Mouse (Mus musculus) embryonic facial prominence, embryonic 11.5 days (tissue): ENCODE measurements around the gene Sptan1. TPM values are rescaled to one million over a fixed set of nuclear protein-coding genes. Genes with fewer than 3 reads are reported as not detected.

ENCODE experiments used
- ATAC-seq: fragments of 200-750 bp; cut with Nextera tagmentation; replicated peaks from 2 replicates; pipeline ENCODE4 v1.8.0; 2017; ENCODE audit warnings: low read depth; ENCODE audit not compliant: insufficient number of reproducible peaks, low FRiP score, low TSS enrichment
- DNase-seq: peaks from one replicate; pipeline ENCODE4 v3.0.0-alpha.2; 2015; ENCODE audit warnings: low spot score
- H3K27ac ChIP-seq: fragments of 300-500 bp; sonication (generic); replicated peaks from 2 replicates; pipeline ENCODE4 v1.5.1; 2014; ENCODE audit warnings: mild to moderate bottlenecking, low read depth, low read length, control low read depth
- H3K27me3 ChIP-seq: fragments of 300-500 bp; sonication (generic); 2 replicates; pipeline ENCODE4 v1.6.1; 2014; ENCODE audit warnings: mild to moderate bottlenecking, low read length, moderate library complexity, mixed read lengths; ENCODE audit not compliant: control insufficient read depth, insufficient read depth
- H3K36me3 ChIP-seq: fragments of 300-500 bp; sonication (generic); replicated peaks from 2 replicates; pipeline ENCODE4 v1.6.1; 2014; ENCODE audit warnings: low read depth, mild to moderate bottlenecking, low read length, moderate library complexity, mixed read lengths; ENCODE audit not compliant: control insufficient read depth, insufficient read depth
- H3K4me1 ChIP-seq: fragments of 300-500 bp; sonication (generic); 2 replicates; pipeline ENCODE4 v1.6.1; 2014; ENCODE audit warnings: low read length, mixed read lengths; ENCODE audit not compliant: control insufficient read depth, insufficient read depth
- H3K4me2 ChIP-seq: fragments of 300-500 bp; sonication (generic); 2 replicates; pipeline ENCODE4 v1.6.1; 2014; ENCODE audit warnings: low read depth, mild to moderate bottlenecking, control low read depth, low read length, moderate library complexity
- H3K4me3 ChIP-seq: fragments of 300-500 bp; sonication (generic); 2 replicates; pipeline ENCODE4 v1.5.1; 2014; ENCODE audit warnings: low read depth, low read length, control low read depth
- H3K9ac ChIP-seq: fragments of 300-500 bp; sonication (generic); replicated peaks from 2 replicates; pipeline ENCODE4 v1.6.1; 2014; ENCODE audit warnings: mild to moderate bottlenecking, control low read depth, low read length
- H3K9me3 ChIP-seq: fragments of 300-500 bp; sonication (generic); replicated peaks from 2 replicates; pipeline ENCODE4 v1.6.1; 2016; ENCODE audit warnings: mild to moderate bottlenecking, low read length, inconsistent platforms, mixed read lengths; ENCODE audit not compliant: control insufficient read depth
- WGBS: fragments of 180-500 bp; shearing (Covaris S2); extraction: QIAGEN DNeasy Blood & Tissue Kit; methylation state at CpG from one replicate; pipeline ENCODE4 v1.1.7; 2014; 5-methylcytosine and 5-hydroxymethylcytosine counted together
- polyA plus RNA-seq: library from polyadenylated mRNA; unstranded; fragments of >200 nt; fragmentation: Nextera tagmentation; extraction: Ambion mirVana; gene quantifications from 2 replicates; pipeline ENCODE4 v1.2.1, GENCODE M21; 2014

Gene Sptan1
- polyA plus RNA-seq, 1 experiment from 2014 or later, result 108 TPM

DNA sequence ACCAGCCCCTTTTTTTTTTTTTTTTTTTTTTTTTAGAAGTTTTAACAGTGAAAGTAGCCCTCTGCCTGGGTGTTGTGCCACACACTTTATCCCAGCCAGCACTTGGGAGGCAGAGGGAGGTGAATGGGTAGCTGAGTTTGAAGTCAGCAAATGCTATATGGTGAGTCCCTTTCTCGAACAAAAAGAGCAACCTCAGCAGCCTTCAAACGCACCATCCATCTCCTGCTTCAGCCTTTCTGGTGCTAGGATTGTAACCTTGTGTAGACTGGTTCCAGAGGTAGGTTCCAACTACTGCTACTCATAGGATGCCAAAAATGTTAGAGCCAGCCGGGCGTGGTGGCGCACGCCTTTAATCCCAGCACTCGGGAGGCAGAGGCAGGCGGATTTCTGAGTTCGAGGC lies 111.1 kb downstream of the Sptan1 start:
- no peaks in the 10 kb centered on the region for H3K9me3 ChIP-seq
- H3K4me3 ChIP-seq, result no peak overlapping the region
- DNase-seq (no peak), ATAC-seq (no peak)
- 92% methylated on average over 8 of the region's 9 CpGs for WGBS
- no peaks in the 10 kb centered on the region for H3K27me3 ChIP-seq
- H3K4me1 ChIP-seq, result no peaks in the 10 kb centered on the region; the same call in 1 of the 2 replicates
- H3K4me2 ChIP-seq, result no peak overlapping the region
- no peak overlapping the region for H3K9ac ChIP-seq
- peaks cover 2% of the 10 kb centered on the region for H3K36me3 ChIP-seq
- no peak overlapping the region for H3K27ac ChIP-seq

DNA sequence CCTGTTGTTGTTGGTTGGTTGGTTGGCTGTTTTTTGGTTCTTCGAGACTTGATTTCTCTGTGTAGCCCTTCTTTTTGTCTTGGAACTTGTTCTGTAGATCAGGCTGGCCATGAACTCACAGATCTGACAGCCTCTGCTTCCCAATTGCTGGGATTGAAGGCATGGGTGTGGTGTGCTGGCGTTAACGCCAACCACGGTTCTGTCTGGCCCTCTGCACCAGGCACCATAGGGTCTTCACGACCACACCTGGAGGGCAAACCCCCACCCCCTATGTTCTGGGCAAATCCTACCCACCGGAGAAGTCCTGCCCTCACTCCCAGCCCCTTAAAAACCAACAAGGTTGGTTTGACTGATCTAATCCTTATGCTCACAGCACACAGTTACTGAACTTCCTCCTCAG lies 111.6 kb downstream of the Sptan1 start:
- Histone ChIP-seq H3K4me1 (no peaks in the 10 kb centered on the region; the same call in 1 of the 2 replicates), H3K9me3 (no peaks in the 10 kb centered on the region), H3K27me3 (no peaks in the 10 kb centered on the region), H3K36me3 (peaks cover 2% of the 10 kb centered on the region), H3K27ac (0 out of 2 replicates have a peak overlapping the region, but pooled peaks have one; percentile 25), H3K9ac (no peak overlapping the region), H3K4me2 (peak overlapping the region; percentile 83; the same call in 1 of the 2 replicates), H3K4me3 (no peak overlapping the region)
- no peak; the same call in 1 of the 2 replicates for ATAC-seq
- no peak for DNase-seq
- WGBS, result 60% methylated on average over 6 of the region's 6 CpGs

- ATAC-seq, result peak; percentile 68
- peaks cover 2% of the 10 kb centered on the region for H3K36me3 ChIP-seq
- H3K4me2 ChIP-seq, result peak within 1 kb of the TSS; percentile 83
- WGBS, result 2% methylated on average over 53 of the region's 53 CpGs
- no peaks in the 10 kb centered on the region; the same call in 1 of the 2 replicates for H3K4me1 ChIP-seq
- no peaks in the 10 kb centered on the region for H3K9me3 ChIP-seq
- no peaks in the 10 kb centered on the region for H3K27me3 ChIP-seq
- peak within 1 kb of the TSS; percentile 49 for H3K4me3 ChIP-seq
- peak within 1 kb of the TSS; percentile 81; the same call in 1 of the 2 replicates for H3K27ac ChIP-seq
- DNase-seq, result peak; percentile 91
- H3K9ac ChIP-seq, result peak within 1 kb of the TSS; percentile 66
Measured at GRCm38 (mm10) chr2:30077502-30078348, 112.4 kb downstream of the Sptan1 start, which contains the start of gene Pkn3. Gene Pkn3, plus strand, starts transcription at chr2:30077684.

- Histone ChIP-seq H3K4me2 (peak overlapping the region; percentile 83), H3K4me3 (peak overlapping the region; percentile 49), H3K36me3 (no peaks in the 10 kb centered on the region; the same call in 1 of the 2 replicates), H3K4me1 (no peaks in the 10 kb centered on the region; the same call in 1 of the 2 replicates), H3K27me3 (no peaks in the 10 kb centered on the region), H3K9me3 (no peaks in the 10 kb centered on the region), H3K9ac (peak overlapping the region; percentile 66), H3K27ac (peak overlapping the region; percentile 53; the same call in 1 of the 2 replicates)
- DNase-seq (no peak), ATAC-seq (0 out of 2 replicates have a peak, but pooled peaks have one; percentile 2)
- WGBS, result 10% methylated on average over 10 of the region's 10 CpGs
Measured at GRCm38 (mm10) chr2:30078349-30078712, 113.0 kb downstream of the Sptan1 start.

DNA sequence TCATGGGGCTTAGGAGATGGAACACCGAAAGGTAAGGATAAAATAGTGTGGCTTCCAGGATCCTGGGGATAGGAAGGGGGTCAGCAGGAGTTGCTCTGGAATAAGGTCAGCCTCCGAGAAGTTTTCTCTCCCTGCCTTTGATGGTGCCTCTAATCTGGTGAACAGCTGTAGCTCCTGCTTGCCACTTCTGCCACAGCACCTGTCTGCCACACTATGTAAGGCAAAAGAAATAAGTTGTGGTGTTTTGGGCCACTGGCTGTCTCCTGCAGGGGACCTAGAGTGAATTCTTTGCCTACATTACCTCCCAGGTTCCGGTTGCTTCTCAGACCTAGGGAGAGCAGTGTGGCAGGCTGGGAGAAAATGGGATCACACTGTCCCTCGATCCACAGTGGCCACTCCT lies 113.4 kb downstream of the Sptan1 start:
- ATAC-seq (no peak), DNase-seq (no peak)
- Histone ChIP-seq H3K4me2 (peak overlapping the region; percentile 83; the same call in 1 of the 2 replicates), H3K27ac (0 out of 2 replicates have a peak overlapping the region, but pooled peaks have one; percentile 11), H3K27me3 (no peaks in the 10 kb centered on the region), H3K9ac (peak overlapping the region; percentile 66), H3K36me3 (no peaks in the 10 kb centered on the region), H3K4me3 (no peak overlapping the region), H3K9me3 (no peaks in the 10 kb centered on the region), H3K4me1 (no peaks in the 10 kb centered on the region; the same call in 1 of the 2 replicates)
- WGBS, result 66% methylated on average over 4 of the region's 4 CpGs

- H3K9me3 ChIP-seq, result no peaks in the 10 kb centered on the region
- WGBS, result 86% methylated on average over 15 of the region's 15 CpGs
- H3K27ac ChIP-seq, result no peak overlapping the region
- no peak overlapping the region for H3K9ac ChIP-seq
- no peaks in the 10 kb centered on the region for H3K36me3 ChIP-seq
- DNase-seq (no peak), ATAC-seq (no peak)
- H3K4me2 ChIP-seq, result no peak overlapping the region
- no peak overlapping the region for H3K4me3 ChIP-seq
- no peaks in the 10 kb centered on the region for H3K27me3 ChIP-seq
- H3K4me1 ChIP-seq, result no peaks in the 10 kb centered on the region; the same call in 1 of the 2 replicates
Measured at GRCm38 (mm10) chr2:30080181-30080800, 114.9 kb downstream of the Sptan1 start.
